Mouse (Mus musculus): ENCODE data around the gene 3300002I08Rik. TPM values are rescaled to one million over a fixed set of nuclear protein-coding genes. Genes with fewer than 3 reads are reported as not detected.

The 3300002I08Rik gene
- polyA plus RNA-seq (2021; fragmentation: Nextera tagmentation): 3.2 and 5.0 TPM in 2 replicates
- long read RNA-seq, experiment 1, partial matches to known transcripts: 16 of 32 reads
- long read RNA-seq, experiment 1, other reads (novel, unspliced or antisense): 14 of 32 reads
- long read RNA-seq, experiment 2, partial matches to known transcripts: 2 of 10 reads
- long read RNA-seq, experiment 2, other reads (novel, unspliced or antisense): 6 of 10 reads

GRCm38 (mm10) chr2:150362113-150362877 is at the start of gene 3300002I08Rik:
Gene 3300002I08Rik (minus strand): TSS chr2:150362765.

GRCm38 (mm10) chr2:150323402-150323801 is 39.2 kb downstream of the 3300002I08Rik start, which contains the start of gene Gm10130:
Gene Gm10130 (plus strand): TSS chr2:150323702.

Other genes starting within 250 kb of the 3300002I08Rik start
- 6.0 and 9.8 TPM in 2 replicates for gene Zfp120, start 226.1 kb downstream of the 3300002I08Rik start, polyA plus RNA-seq (2021; fragmentation: Nextera tagmentation)
- gene Gm10770, start 183.1 kb downstream of the 3300002I08Rik start, polyA plus RNA-seq (2021; fragmentation: Nextera tagmentation): not detected in 2 replicates
- gene Gm14139, start 181.0 kb downstream of the 3300002I08Rik start, polyA plus RNA-seq (2021; fragmentation: Nextera tagmentation): not detected in 2 replicates
- 3.5 and 4.9 TPM in 2 replicates for gene Zfp937, start 144.7 kb downstream of the 3300002I08Rik start, polyA plus RNA-seq (2021; fragmentation: Nextera tagmentation)
- gene Gm21994, start 107.2 kb downstream of the 3300002I08Rik start, polyA plus RNA-seq (2021; fragmentation: Nextera tagmentation): 0.63 and 0.90 TPM in 2 replicates
- not detected in 2 replicates for gene Gm14124, start 105.2 kb downstream of the 3300002I08Rik start, polyA plus RNA-seq (2021; fragmentation: Nextera tagmentation)
- 0.65 TPM in 1 of 2 replicates, not detected in the other for gene Gm10130, start 39.1 kb downstream of the 3300002I08Rik start, polyA plus RNA-seq (2021; fragmentation: Nextera tagmentation)
- gene Zfp442, start 88.7 kb upstream of the 3300002I08Rik start, polyA plus RNA-seq (2021; fragmentation: Nextera tagmentation): 2.5 and 3.4 TPM in 2 replicates
- gene Zfp345, start 122.3 kb upstream of the 3300002I08Rik start, polyA plus RNA-seq (2021; fragmentation: Nextera tagmentation): not detected in 2 replicates
- gene Cst7, start 207.7 kb upstream of the 3300002I08Rik start, polyA plus RNA-seq (2021; fragmentation: Nextera tagmentation): 0.76 and 1.3 TPM in 2 replicates
- gene Apmap, start 245.8 kb upstream of the 3300002I08Rik start, polyA plus RNA-seq (2021; fragmentation: Nextera tagmentation): 36.9 and 48.1 TPM in 2 replicates